ENCODE assay signal across 19 mouse cellular contexts in the genomic region with DNA sequence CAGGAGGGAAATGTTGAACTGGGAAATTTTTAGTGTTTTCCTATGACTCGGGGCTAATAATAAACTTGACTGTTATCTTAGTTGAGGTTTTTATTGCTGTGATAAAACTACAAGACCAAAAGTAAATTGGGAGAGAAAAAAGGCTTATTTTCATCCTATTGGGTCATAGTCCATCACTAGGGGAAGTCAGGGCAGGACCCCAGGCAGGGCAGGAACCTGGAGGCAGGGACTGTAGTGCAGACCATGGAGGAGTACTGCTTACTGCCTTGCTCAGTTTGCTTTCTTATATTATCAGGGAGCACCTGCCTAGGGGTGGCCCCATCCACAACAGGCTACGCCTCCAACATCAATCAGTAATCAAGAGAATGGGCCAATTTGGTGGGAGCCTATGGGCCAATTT.
"Had no signal": no experiment of that assay in that cellular context is flagged by ENCODE, and none has a peak within 500 bp of the region (broad histone marks: within the 10 kb centered on the region; RNA-seq: fewer than 3 reads in every experiment).

No protein-coding gene starts in this region.

- H3K4me2 ChIP-seq: limb, embryonic 13.5 days; liver, embryonic 12.5 days; liver, embryonic 15.5 days; lung, embryonic 15.5 days; midbrain, embryonic 13.5 days; stomach, embryonic 15.5 days had no signal

- H3K4me3 ChIP-seq: limb, embryonic 10.5 days; limb, embryonic 13.5 days; liver, embryonic 12.5 days; liver, embryonic 15.5 days; lung, embryonic 15.5 days; midbrain, embryonic 13.5 days; stomach, embryonic 15.5 days had no signal

- H3K27me3 ChIP-seq: limb, embryonic 13.5 days; liver, embryonic 12.5 days; liver, embryonic 15.5 days; lung, embryonic 15.5 days; midbrain, embryonic 13.5 days; stomach, embryonic 15.5 days had no signal

- H3K9ac ChIP-seq: limb, embryonic 13.5 days; liver, embryonic 12.5 days; liver, embryonic 15.5 days; lung, embryonic 15.5 days; midbrain, embryonic 13.5 days; stomach, embryonic 15.5 days had no signal

- H3K27ac ChIP-seq: kidney, postnatal 0 days; limb, embryonic 10.5 days; limb, embryonic 13.5 days; liver, embryonic 12.5 days; liver, embryonic 15.5 days; lung, embryonic 15.5 days; stomach, embryonic 15.5 days had no signal

- H3K36me3 ChIP-seq: limb, embryonic 10.5 days; limb, embryonic 13.5 days; liver, embryonic 12.5 days; liver, embryonic 15.5 days; lung, embryonic 15.5 days; midbrain, embryonic 13.5 days; stomach, embryonic 15.5 days had no signal

- DNase-seq: kidney, adult 2 months; kidney, postnatal 25 days; liver; lung, postnatal 10 days; lung, postnatal 36 days; right cerebral cortex, adult 18-20 months; right cerebral cortex, postnatal 14 days; right cerebral cortex, postnatal 4 days; spleen, adult 18-20 months; thymus, adult 18-20 months; thymus, postnatal 36 days had no signal

- ATAC-seq: liver, embryonic 12.5 days; midbrain, embryonic 13.5 days had no signal

- H3K9me3 ChIP-seq: limb, embryonic 10.5 days; limb, embryonic 13.5 days; liver, embryonic 12.5 days; liver, embryonic 15.5 days; lung, embryonic 15.5 days; midbrain, embryonic 13.5 days; stomach, embryonic 15.5 days had no signal
